Mouse (Mus musculus): ENCODE results near the gene Gm27027. TPM values are rescaled to one million over a fixed set of nuclear protein-coding genes. Genes with fewer than 3 reads are reported as not detected.

The Gm27027 gene
- polyA plus RNA-seq, 2 experiments = 0.43 TPM; not detected in 1

- Histone ChIP-seq H3K9ac (ENCODE audit: low read depth, low read length, severe bottlenecking) (no peak overlapping the region), H3K4me1 (ENCODE audit: control insufficient read depth, insufficient read depth, low read length) (no peaks in the 10 kb centered on the region), H3K27ac (replicated peaks; ENCODE audit: low read depth, low read length) (no peak overlapping the region), H3K4me3 (replicated peaks; ENCODE audit: low read length) (no peak overlapping the region), H3K4me2 (replicated peaks; ENCODE audit: low read depth, low read length, severe bottlenecking) (no peak overlapping the region), H3K36me3 (ENCODE audit: control insufficient read depth, insufficient read depth, low read length) (no peaks in the 10 kb centered on the region), H3K27me3 (ENCODE audit: control insufficient read depth, insufficient read depth, low read length) (no peaks in the 10 kb centered on the region), H3K9me3 (ENCODE audit: control insufficient read depth, low read length) (no peaks in the 10 kb centered on the region)
- WGBS = 83% methylated on average over 10 of the region's 10 CpGs
- no peak for TF ChIP-seq POLR2A (IDR thresholded peaks at IDR 0.05; ENCODE audit: borderline replicate concordance, extremely low read depth, insufficient read depth, insufficient read length)
- DNase-seq (ENCODE audit: low spot score) (no peak), ATAC-seq (ENCODE audit: low FRiP score, low read depth) (no peak)
These were observed 84.2 kb downstream of the Gm27027 start for GRCm38 (mm10) chr2:93911942-93912341.

DNA sequence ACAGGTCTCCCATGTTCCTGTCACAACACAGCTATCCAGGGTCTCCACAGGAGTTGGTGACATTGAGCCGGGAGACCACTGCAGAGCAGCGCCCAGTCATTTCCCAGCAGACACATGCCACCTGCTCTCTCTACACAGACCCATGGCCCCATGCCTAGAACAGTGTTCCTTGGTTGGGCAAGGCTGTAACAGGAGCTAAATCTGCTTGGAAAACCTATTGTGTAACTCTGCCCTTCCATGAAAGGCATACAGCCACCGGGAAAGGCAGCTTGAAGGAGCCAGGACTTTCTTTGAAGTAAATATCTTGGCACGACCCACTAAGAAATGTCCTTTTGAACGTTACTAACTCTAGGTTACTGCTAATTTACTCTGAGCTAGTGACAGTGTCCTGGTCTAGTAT lies 86.4 kb downstream of the Gm27027 start:
- Histone ChIP-seq H3K27ac (replicated peaks; ENCODE audit: low read depth, low read length) (no peak overlapping the region), H3K4me3 (replicated peaks; ENCODE audit: low read length) (no peak overlapping the region), H3K4me2 (replicated peaks; ENCODE audit: low read depth, low read length, severe bottlenecking) (no peak overlapping the region), H3K27me3 (ENCODE audit: control insufficient read depth, insufficient read depth, low read length) (no peaks in the 10 kb centered on the region), H3K36me3 (ENCODE audit: control insufficient read depth, insufficient read depth, low read length) (no peaks in the 10 kb centered on the region), H3K4me1 (ENCODE audit: control insufficient read depth, insufficient read depth, low read length) (no peaks in the 10 kb centered on the region), H3K9me3 (ENCODE audit: control insufficient read depth, low read length) (no peaks in the 10 kb centered on the region), H3K9ac (ENCODE audit: low read depth, low read length, severe bottlenecking) (no peak overlapping the region)
- no peak for ATAC-seq (ENCODE audit: low FRiP score, low read depth)
- TF ChIP-seq POLR2A (IDR thresholded peaks at IDR 0.05; ENCODE audit: borderline replicate concordance, extremely low read depth, insufficient read depth, insufficient read length) = no peak
- DNase-seq (ENCODE audit: low spot score) = no peak
- WGBS = 80% methylated on average over 5 of the region's 5 CpGs

- no peak overlapping the region for H3K4me2 ChIP-seq (replicated peaks; ENCODE audit: low read depth, low read length, severe bottlenecking)
- H3K4me1 ChIP-seq (ENCODE audit: control insufficient read depth, insufficient read depth, low read length) = no peaks in the 10 kb centered on the region
- H3K4me3 ChIP-seq (replicated peaks; ENCODE audit: low read length) = no peak overlapping the region
- H3K27me3 ChIP-seq (ENCODE audit: control insufficient read depth, insufficient read depth, low read length) = no peaks in the 10 kb centered on the region
- H3K9ac ChIP-seq (ENCODE audit: low read depth, low read length, severe bottlenecking) = no peak overlapping the region
- no peaks in the 10 kb centered on the region for H3K9me3 ChIP-seq (ENCODE audit: control insufficient read depth, low read length)
- TF ChIP-seq POLR2A (IDR thresholded peaks at IDR 0.05; ENCODE audit: borderline replicate concordance, extremely low read depth, insufficient read depth, insufficient read length) = no peak
- ATAC-seq (ENCODE audit: low FRiP score, low read depth) (no peak), DNase-seq (ENCODE audit: low spot score) (no peak)
- no peaks in the 10 kb centered on the region for H3K36me3 ChIP-seq (ENCODE audit: control insufficient read depth, insufficient read depth, low read length)
- 35% methylated on average over 9 of the region's 9 CpGs for WGBS
- H3K27ac ChIP-seq (replicated peaks; ENCODE audit: low read depth, low read length) = no peak overlapping the region
These were observed 88.4 kb downstream of the Gm27027 start for GRCm38 (mm10) chr2:93907519-93908294.

Other genes starting within 250 kb of the Gm27027 start
- gene Ext2, start 173.8 kb downstream of the Gm27027 start, polyA plus RNA-seq (2012; rRNA removed) = 80.7 and 90.5 TPM in 2 replicates
- gene Ext2, start 173.8 kb downstream of the Gm27027 start, polyA plus RNA-seq (2014; fragmentation: Nextera tagmentation; extraction: Ambion mirVana) = 115 TPM in 2 replicates
- gene Accs, start 146.4 kb downstream of the Gm27027 start, polyA plus RNA-seq (2012; rRNA removed) = 28.6 and 32.3 TPM in 2 replicates
- 8.2 and 8.3 TPM in 2 replicates for gene Accs, start 146.4 kb downstream of the Gm27027 start, polyA plus RNA-seq (2014; fragmentation: Nextera tagmentation; extraction: Ambion mirVana)
- gene Accsl, start 127.2 kb downstream of the Gm27027 start, polyA plus RNA-seq (2012; rRNA removed) = 0.15 and 0.17 TPM in 2 replicates
- 0.29 TPM in 1 of 2 replicates, not detected in the other for gene Accsl, start 127.2 kb downstream of the Gm27027 start, polyA plus RNA-seq (2014; fragmentation: Nextera tagmentation; extraction: Ambion mirVana)
- gene Gm13889, start 39.2 kb downstream of the Gm27027 start, polyA plus RNA-seq (2012; rRNA removed) = 7.7 and 8.3 TPM in 2 replicates
- 4.9 and 5.7 TPM in 2 replicates for gene Gm13889, start 39.2 kb downstream of the Gm27027 start, polyA plus RNA-seq (2014; fragmentation: Nextera tagmentation; extraction: Ambion mirVana)
- gene Alkbh3, start 14.5 kb upstream of the Gm27027 start, polyA plus RNA-seq (2012; rRNA removed) = 76.3 and 79.0 TPM in 2 replicates
- gene Alkbh3, start 14.5 kb upstream of the Gm27027 start, polyA plus RNA-seq (2014; fragmentation: Nextera tagmentation; extraction: Ambion mirVana) = 76.2 and 79.8 TPM in 2 replicates
- gene Hsd17b12, start 161.6 kb upstream of the Gm27027 start, polyA plus RNA-seq (2012; rRNA removed) = 61.7 and 64.5 TPM in 2 replicates
- 103 and 113 TPM in 2 replicates for gene Hsd17b12, start 161.6 kb upstream of the Gm27027 start, polyA plus RNA-seq (2014; fragmentation: Nextera tagmentation; extraction: Ambion mirVana)